Mouse (Mus musculus) frontal cortex, adult 2 months (tissue): ENCODE measurements at regions not wholly inside any gene's neighbourhood (a gene's known extent, or its start where the extent isn't known, plus 50 kb on each side); places are given as distances from the start of the nearest gene placed in this dataset.
"Not testable (repeated sequence)": the region's sequence is repeated elsewhere in the genome, so short reads cannot be mapped to it uniquely, and the experiment has no call there.

Source experiments
- DNase-seq, 2 experiments: peaks; one replicate each; pipeline ENCODE4 v3.0.0; 2022; ENCODE audit warnings: low spot score in 1 of 2; ENCODE audit errors: extremely low spot score in 1 of 2

GRCm38 (mm10) chr5:3244067-3244466, 97.2 kb upstream of the Cdk6 start:
- DNase-seq, result not testable (repeated sequence)

- no peak for DNase-seq
Measured at GRCm38 (mm10) chr5:3247333-3247732, 94.0 kb upstream of the Cdk6 start.

- DNase-seq, result no peak
Measured at GRCm38 (mm10) chr5:3250273-3250672, 91.0 kb upstream of the Cdk6 start.

GRCm38 (mm10) chr5:3260289-3260688, 81.0 kb upstream of the Cdk6 start:
- DNase-seq, result peak in 1 of 2 experiments; percentile 17

GRCm38 (mm10) chr5:3264988-3265738, 76.1 kb upstream of the Cdk6 start:
- DNase-seq, result not testable (repeated sequence)

- no peak for DNase-seq
Measured at GRCm38 (mm10) chr5:3267021-3267420, 74.3 kb upstream of the Cdk6 start.

- DNase-seq, result peak in 1 of 2 experiments; percentile 8
Measured at GRCm38 (mm10) chr5:3269760-3270159, 71.5 kb upstream of the Cdk6 start.

- DNase-seq, result not testable (repeated sequence)
Measured at GRCm38 (mm10) chr5:3273140-3273539, 68.1 kb upstream of the Cdk6 start.

GRCm38 (mm10) chr5:3277241-3277640, 64.0 kb upstream of the Cdk6 start:
- DNase-seq, result not testable (repeated sequence)

- not testable (repeated sequence) for DNase-seq
Measured at GRCm38 (mm10) chr5:3278956-3279355, 62.3 kb upstream of the Cdk6 start.

GRCm38 (mm10) chr5:3281911-3282506, 59.3 kb upstream of the Cdk6 start:
- DNase-seq, result not testable (repeated sequence)

- no peak for DNase-seq
Measured at GRCm38 (mm10) chr5:3283083-3283482, 58.2 kb upstream of the Cdk6 start.

GRCm38 (mm10) chr5:3284335-3284734, 57.0 kb upstream of the Cdk6 start:
- not testable (repeated sequence) for DNase-seq

- DNase-seq, result peak in 1 of 2 experiments; percentile 23
Measured at GRCm38 (mm10) chr5:3289991-3290417, 51.3 kb upstream of the Cdk6 start.
